Mouse (Mus musculus): ENCODE measurements around the gene Inka2. TPM values are rescaled to one million over a fixed set of nuclear protein-coding genes. Genes with fewer than 3 reads are reported as not detected.

Gene Inka2
- total and polyA plus RNA-seq, 3 experiments: 0.54 to 3.6 (median 1.3) TPM

DNA sequence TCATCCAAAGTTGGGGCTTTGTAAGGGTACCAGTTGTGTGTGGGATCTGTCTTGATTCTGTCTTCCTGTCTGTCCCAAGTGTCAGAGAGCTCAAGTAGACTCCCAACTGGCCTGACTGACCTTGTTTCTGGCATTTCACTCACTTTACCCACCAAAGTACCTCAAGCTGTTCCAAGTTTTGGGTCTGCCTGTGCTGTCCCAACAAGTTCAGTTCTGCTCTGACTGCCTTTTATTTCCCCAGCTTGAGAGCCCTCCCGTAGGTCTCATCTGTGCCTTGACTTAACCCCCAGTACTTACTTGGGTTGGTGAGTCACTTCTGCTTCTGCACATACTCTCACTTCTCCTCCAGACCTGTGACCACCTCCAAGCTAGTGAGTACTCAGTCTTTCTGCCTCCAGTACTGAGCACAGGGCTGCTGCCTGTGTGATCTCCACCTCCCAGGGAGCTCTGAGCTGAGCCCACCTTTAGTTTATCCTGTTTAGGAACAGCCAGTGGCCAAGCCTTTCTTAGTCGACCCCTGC is 17.3 kb downstream of the Inka2 start:
- no peak for DNase-seq

DNA sequence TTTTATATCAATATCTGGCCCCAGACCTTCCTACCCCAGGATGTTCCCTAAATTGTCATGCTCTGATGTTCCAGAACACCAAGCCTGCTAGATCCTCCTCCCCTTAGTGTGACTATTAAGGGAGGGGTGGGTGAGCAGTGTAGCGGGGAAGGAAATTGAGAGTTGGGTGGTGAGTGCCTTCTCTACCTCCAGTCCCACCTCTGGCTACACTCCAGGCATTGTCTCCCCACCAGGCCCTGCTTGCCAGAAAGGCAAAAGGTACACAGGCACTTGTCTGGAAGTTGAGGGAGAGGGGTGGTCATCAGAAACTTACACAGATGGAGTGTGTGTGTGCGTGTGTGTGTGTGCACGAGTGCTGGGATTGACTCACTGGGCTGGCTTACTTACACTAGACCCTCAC is 18.1 kb downstream of the Inka2 start:
- no peak for DNase-seq

DNA sequence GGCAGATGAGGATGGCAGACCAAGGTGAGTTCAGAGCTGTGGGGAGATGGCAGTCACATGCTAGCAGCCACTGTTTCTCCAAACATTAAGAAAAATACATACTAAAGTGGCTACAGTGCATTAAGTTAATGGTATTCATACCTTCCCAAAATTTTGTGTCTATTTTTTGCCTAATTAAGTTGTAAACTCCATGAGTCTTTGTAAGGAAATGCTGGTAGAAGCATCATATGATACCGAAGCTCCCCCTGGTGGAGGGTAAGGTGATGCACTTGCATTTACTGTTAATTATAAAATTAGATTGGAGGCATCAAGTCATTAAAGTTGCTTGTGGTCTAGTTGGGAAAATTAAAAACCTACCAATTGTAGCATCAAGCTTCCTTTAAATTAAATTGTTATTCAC is 21.6 kb downstream of the Inka2 start:
- DNase-seq: peak; percentile 30

DNA sequence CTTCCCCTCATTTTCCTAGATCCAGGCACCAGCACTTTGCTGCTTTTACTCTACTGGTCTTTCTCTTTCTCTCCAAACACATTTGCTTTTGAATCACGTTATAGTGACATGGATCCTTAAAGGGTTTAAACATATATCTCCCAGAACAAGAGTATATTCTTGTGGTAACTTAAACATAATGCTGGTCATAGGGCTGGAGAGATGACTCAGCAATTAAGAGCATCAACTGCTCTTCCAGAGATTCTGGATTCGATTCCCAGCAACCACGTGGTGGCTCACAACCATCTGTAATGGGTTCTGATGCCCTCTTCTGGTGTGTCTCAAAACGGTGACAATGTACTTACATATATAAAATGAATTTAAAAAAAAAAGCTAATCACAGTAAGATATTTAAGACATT is 28.0 kb downstream of the Inka2 start:
- no peak for DNase-seq

DNA sequence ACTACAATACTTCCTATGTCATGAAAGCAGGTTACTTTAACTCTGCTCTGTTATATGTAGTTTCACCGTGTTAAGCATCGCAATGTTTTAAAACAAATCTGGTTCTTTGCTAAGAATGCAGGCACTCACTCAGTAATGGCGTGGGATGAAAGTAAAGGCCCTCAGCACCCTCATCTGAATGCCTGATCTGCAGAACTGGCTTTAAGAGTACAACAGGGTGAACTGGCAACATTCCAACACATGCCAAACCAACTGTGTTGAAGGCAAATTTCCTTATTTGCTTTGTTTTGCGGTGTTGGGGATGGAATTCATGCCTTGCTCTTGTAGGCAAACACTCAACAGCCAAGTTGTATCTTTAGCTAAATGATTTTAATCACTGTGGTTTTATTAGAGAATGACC is 29.1 kb downstream of the Inka2 start:
- no peak for DNase-seq

DNA sequence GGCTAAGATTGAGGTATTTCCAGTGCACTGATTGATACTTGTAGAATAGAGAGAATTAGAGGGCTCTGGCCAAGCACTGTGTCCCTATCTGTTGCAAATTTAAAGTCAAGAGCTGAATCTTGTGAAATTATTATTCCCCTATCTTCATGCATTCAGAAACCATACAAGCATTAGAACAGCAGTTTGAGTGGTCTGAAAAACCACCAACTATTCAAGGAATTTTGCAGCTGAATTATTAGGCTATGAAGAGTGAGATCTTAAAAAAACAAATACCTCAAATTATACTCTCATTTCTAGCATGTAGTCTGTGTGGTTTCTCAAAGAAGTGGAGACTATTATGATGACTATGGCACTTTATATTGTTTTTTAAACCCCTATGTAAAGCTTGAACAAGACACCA is 30.9 kb downstream of the Inka2 start:
- DNase-seq: no peak

GRCm38 (mm10) chr3:105736148-105736547 is 31.7 kb downstream of the Inka2 start:
- DNase-seq: no peak

GRCm38 (mm10) chr3:105737070-105737469 is 32.7 kb downstream of the Inka2 start:
- DNase-seq: no peak

GRCm38 (mm10) chr3:105737666-105738065 is 33.3 kb downstream of the Inka2 start:
- DNase-seq: peak; percentile 45

- no peak for DNase-seq
Observed at GRCm38 (mm10) chr3:105746542-105746941, 42.1 kb downstream of the Inka2 start.

- DNase-seq: no peak
Observed at GRCm38 (mm10) chr3:105750810-105751209, 46.4 kb downstream of the Inka2 start.

- DNase-seq: no peak
Observed at GRCm38 (mm10) chr3:105754184-105754583, 49.8 kb downstream of the Inka2 start.

DNA sequence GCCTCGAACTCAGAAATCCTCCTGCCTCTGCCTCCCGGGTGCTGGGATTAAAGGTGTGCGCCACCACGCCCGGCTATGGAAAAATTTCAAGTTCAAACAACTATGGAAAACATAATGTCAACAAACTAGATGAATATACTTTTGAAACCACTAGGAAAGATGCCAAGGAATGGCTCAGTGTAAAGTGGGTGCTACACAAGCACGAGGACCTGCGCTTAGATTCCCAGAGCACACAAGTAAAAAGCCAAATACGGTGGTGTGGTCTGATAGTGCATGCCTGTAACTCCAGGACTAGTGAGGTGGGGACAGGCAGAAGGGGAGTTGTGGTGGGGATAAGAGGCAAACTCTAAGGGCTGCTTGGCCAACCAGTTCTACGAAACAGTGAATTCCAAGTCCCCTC is 50.7 kb downstream of the Inka2 start:
- no peak for DNase-seq

DNA sequence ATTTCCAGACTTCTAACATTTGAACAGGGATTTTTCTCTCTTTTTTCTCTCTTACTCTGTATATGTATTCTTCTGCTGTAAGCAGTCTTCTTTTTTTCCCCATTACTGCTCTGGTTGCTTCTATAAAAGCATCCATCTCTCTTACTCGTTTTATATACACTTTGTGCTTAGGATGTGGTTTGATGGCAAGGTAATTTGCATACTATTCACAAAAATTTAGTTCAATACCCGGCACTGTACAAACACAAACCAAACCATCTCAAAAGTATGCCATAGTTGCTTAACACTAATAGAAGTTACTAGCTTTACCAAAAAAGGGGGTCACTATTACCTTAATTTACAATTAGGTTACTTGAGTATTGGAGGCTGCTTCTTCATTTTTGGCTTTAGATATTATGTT is 52.1 kb downstream of the Inka2 start:
- no peak for DNase-seq

DNA sequence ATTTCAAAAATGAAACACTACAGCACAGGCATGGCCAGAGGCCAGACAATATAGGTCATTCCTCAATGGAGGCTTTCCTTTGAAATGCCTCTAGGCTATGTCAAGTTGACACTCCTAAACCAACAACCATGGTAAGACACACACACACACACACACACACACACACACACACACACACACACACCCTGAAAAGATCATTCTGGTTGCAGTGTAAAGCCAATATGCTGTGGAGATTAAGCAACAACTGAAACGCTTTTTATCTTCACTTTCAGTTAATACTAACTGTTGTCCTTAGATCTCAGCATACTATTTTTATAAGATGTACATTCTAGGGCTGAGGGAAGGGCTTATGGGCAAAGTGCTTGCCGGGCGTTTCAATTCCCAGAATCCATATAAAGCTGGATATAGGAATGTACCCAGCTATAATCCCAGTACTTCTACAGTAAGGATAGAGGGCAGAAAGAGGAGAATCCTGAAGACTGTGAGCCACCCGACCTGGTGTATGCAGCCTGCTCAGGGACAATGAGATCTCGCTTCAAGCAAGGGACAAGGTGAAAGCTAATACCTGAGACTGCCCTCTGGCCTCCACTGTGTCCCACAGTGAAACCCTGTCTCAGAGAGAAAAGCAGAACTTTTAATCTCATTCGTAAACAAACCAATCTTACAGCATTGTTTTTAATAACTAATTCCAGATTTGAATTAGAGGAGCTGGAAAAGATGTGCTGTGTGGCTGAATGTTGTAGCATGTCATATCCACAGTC is 53.1 kb downstream of the Inka2 start:
- no peak for DNase-seq

DNA sequence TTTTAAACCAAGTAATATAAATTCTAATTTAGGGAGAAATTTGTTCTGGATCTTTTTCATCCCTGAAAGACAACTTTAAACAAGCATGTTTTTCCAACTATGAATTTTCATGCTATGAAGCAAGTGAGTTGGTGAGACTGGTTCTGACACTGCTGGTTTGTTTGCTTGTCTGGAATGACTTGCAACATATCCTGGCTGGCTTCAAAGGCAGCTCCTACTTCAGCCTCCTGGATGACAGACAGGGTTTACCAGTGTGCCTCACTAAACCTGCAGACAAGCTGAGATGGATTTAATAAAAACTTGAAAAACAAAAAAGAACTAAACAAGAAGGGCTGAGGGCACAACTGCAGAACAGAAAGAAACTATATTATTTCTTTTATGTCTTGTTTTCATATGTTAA is 53.7 kb downstream of the Inka2 start:
- DNase-seq: no peak

GRCm38 (mm10) chr3:105758658-105759057 is 54.3 kb downstream of the Inka2 start:
- no peak for DNase-seq

GRCm38 (mm10) chr3:105760063-105760462 is 55.7 kb downstream of the Inka2 start:
- no peak for DNase-seq

DNA sequence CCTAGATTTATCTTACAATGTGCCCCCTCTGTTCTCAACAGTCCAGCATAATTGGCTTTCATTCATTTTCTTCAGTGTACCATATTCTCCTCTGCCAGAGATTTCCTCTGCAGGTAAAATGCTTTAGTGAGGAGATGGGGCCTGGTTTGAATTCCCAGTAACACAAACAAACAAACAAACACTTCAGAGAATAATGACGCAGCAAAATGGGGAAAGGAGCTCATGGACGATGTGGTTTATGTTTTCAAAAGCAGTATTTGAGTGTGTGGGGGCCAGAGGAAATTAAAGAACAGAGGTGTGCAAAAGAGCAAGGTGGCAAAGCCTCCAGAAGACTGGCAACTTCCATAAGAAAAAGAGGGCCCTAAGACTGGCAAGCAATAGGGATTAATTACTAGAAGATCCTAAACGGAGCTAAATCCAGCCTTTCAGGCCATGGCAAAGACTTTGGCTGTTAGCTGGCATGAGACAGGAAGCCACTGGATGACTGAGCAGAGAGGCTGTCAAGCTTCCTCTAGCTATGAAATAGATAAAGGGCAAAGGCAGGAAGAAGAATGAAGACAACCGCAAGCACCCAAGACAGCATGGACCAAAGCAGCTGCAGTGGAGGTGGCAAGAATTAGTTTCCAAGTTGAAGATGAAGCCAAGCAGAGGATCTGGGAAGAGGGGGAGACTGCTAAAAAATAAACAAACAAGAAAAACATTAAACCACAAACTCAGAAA is 58.9 kb downstream of the Inka2 start:
- no peak for DNase-seq

DNA sequence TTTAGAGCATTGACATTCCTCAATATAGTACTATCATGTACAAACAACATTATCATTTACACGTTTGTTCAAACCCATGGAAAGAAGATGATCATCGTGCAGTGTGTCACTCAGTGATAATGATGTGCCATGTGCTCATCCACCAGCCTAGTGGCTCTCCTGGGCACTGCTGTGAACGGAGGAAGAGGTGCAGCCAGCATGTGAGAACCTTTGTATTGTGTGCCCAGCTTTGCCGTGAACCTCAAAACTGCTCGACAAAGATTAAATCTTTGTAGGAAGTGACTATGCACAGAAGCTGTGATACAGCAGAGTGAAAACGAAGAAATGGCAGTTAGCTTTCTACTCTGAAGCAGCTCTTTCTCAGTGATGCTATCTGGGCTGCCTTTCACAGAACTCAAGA is 64.1 kb downstream of the Inka2 start:
- DNase-seq: no peak

GRCm38 (mm10) chr3:105769380-105769779 is 65.0 kb downstream of the Inka2 start:
- DNase-seq: no peak
